Mouse (Mus musculus) forebrain, embryonic 11.5 days (tissue): Measurements from ENCODE around the gene C2. TPM values are rescaled to one million over a fixed set of nuclear protein-coding genes. Genes with fewer than 3 reads are reported as not detected.
A peak's percentile ranks its signal among the peaks of the same experiment; 100 is the strongest.

Experiments
- ATAC-seq: fragments of 200-750 bp; cut with Nextera tagmentation; replicated peaks from 2 replicates; pipeline ENCODE4 v1.8.0; 2017; ENCODE audit warnings: moderate TSS enrichment; ENCODE audit not compliant: low FRiP score
- DNase-seq: peaks from one replicate; pipeline ENCODE4 v3.0.0-alpha.2; 2017; ENCODE audit warnings: low spot score
- H3K27ac ChIP-seq: fragments of 300-500 bp; sonication (generic); 2 replicates; pipeline ENCODE4 v1.5.1; 2014; ENCODE audit warnings: low read depth, low read length
- H3K27me3 ChIP-seq: fragments of 300-500 bp; sonication (generic); 2 replicates; pipeline ENCODE4 v1.6.1; 2014; ENCODE audit warnings: mild to moderate bottlenecking, low read length, mixed read lengths; ENCODE audit not compliant: control insufficient read depth, insufficient read depth
- H3K36me3 ChIP-seq: fragments of 300-500 bp; sonication (generic); 2 replicates; pipeline ENCODE4 v1.6.1; 2014; ENCODE audit warnings: mild to moderate bottlenecking, low read length, moderate library complexity, mixed read lengths; ENCODE audit not compliant: control insufficient read depth, insufficient read depth
- H3K4me1 ChIP-seq: fragments of 300-500 bp; sonication (generic); replicated peaks from 2 replicates; pipeline ENCODE4 v1.6.1; 2014; ENCODE audit warnings: low read length, mixed read lengths; ENCODE audit not compliant: control insufficient read depth, insufficient read depth
- H3K4me2 ChIP-seq: fragments of 300-500 bp; sonication (generic); 2 replicates; pipeline ENCODE4 v1.6.1; 2014; ENCODE audit warnings: low read depth, mild to moderate bottlenecking, low read length, moderate library complexity, mixed read lengths; ENCODE audit not compliant: severe bottlenecking
- H3K4me3 ChIP-seq: fragments of 300-500 bp; sonication (generic); 2 replicates; pipeline ENCODE4 v1.5.1; 2014; ENCODE audit warnings: low read depth, low read length
- H3K9ac ChIP-seq: fragments of 300-500 bp; sonication (generic); 2 replicates; pipeline ENCODE4 v1.6.1; 2014; ENCODE audit warnings: low read length
- H3K9me3 ChIP-seq: fragments of 300-500 bp; sonication (generic); 2 replicates; pipeline ENCODE4 v1.6.1; 2016; ENCODE audit warnings: low read length, mixed read lengths; ENCODE audit not compliant: control insufficient read depth
- WGBS: fragments of 180-500 bp; shearing (Covaris S2); extraction: QIAGEN DNeasy Blood & Tissue Kit; methylation state at CpG from one replicate; pipeline ENCODE4 v1.1.7; 2014; 5-methylcytosine and 5-hydroxymethylcytosine counted together
- polyA plus RNA-seq: library from polyadenylated mRNA; unstranded; fragments of >200 nt; fragmentation: Nextera tagmentation; extraction: Ambion mirVana; gene quantifications from 2 replicates; pipeline ENCODE4 v1.2.1, GENCODE M21; 2014

Gene C2
- 1.1 and 1.7 TPM in 2 replicates for polyA plus RNA-seq

DNA sequence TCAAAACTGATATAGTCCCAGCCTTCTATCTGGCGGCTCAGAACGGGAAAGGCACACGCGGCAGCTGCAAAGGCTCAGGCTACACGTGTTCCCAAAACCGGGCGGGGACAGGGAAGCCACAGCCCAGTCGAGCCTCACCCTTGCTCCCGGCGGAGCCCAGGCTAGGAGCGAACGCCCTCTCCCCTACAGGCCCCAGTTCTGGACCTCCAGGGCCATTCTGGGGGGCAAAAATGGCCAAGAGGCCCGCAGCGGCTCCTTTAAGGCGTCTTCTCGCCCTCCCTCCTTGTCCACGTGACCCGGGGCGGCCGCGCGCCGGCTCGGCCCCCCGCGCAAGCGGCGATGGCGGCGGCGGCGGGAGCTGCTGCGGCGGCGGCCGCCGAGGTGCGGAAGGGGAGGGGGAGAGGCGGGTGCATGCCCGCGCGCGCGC, at the start of gene C2, which contains the start of gene Ehmt2:
TSS of gene C2 (minus strand) at position 106 of the 427 bp plus-strand sequence.
TSS of gene Ehmt2 (plus strand) at position 310 of the 427 bp plus-strand sequence.
- Histone ChIP-seq H3K9me3 (no peaks in the 10 kb centered on the region), H3K36me3 (peaks cover 9% of the 10 kb centered on the region; the same call in 1 of the 2 replicates), H3K27ac (peak within 1 kb of the TSS; percentile 94), H3K4me3 (peak within 1 kb of the TSS; percentile 94), H3K4me1 (peaks cover 12% of the 10 kb centered on the region), H3K27me3 (no peaks in the 10 kb centered on the region), H3K4me2 (peak within 1 kb of the TSS; percentile 98), H3K9ac (peak within 1 kb of the TSS; percentile 98)
- DNase-seq (peak; percentile 92), ATAC-seq (peak; percentile 30)
- under 1% methylated on average over 25 of the region's 44 CpGs for WGBS

DNA sequence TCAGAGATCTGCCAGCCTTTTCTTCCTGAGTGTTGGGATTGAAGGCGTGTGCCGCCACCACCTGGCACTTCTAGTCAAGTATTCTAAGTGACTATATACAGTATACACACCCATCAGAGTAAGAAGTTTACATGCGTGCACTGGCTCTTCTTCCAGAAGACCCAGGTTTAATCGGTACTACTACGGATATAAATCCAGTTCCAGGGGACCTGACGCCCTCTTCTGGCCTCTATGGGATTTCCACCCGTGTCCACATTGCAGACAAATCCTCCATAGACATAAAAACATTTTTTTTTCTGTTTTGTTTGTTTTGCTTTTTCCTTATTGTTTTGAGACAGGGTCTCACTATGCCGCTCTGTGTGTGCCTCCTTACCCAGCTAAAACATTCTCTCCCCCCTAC, 49.5 kb upstream of the C2 start:
- no peak for ATAC-seq
- Histone ChIP-seq H3K9ac (no peak overlapping the region), H3K27me3 (no peaks in the 10 kb centered on the region), H3K9me3 (no peaks in the 10 kb centered on the region), H3K36me3 (peaks cover 11% of the 10 kb centered on the region; the same call in 1 of the 2 replicates), H3K4me2 (no peak overlapping the region), H3K4me1 (peaks cover 6% of the 10 kb centered on the region; the same call in 1 of the 2 replicates), H3K27ac (no peak overlapping the region), H3K4me3 (no peak overlapping the region)
- no peak for DNase-seq
- 33% methylated on average over 8 of the region's 8 CpGs for whole genome bisulfite sequencing

DNA sequence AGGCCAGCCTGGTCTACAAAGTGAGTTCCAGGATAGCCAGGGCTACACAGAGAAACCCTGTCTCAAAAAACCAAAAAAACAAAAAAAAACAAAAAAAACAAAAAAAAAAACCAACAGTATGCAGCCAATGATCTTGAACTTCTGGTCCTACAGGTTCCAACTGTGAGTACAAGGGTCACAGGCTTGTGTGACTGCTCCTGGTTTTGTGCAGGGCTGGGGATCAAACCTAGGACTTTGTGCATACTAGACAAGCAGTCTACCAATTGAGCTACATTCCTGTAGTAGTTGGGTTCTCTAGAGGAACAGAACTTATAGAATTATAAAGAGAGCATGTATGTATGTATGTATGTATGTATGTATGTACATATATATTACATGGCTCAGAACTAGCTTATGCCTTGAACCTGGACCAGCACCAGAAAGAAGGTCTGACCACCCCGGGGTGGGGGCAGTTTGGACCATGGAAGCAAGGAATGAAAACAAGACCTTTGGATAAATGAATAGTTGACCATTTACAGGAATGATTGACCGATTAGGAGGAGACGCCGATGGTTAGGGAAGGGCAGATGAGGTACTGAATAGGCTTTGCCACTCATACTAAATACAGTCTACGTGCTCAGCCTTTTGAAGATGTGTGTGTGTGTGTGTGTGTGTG, 48.5 kb upstream of the C2 start:
- no peak overlapping the region for H3K4me2 ChIP-seq
- no peaks in the 10 kb centered on the region for H3K27me3 ChIP-seq
- DNase-seq (no peak), ATAC-seq (no peak)
- H3K4me3 ChIP-seq: no peak overlapping the region
- WGBS: 87% methylated on average over 5 of the region's 5 CpGs
- no peaks in the 10 kb centered on the region for H3K9me3 ChIP-seq
- H3K36me3 ChIP-seq: peaks cover 11% of the 10 kb centered on the region; the same call in 1 of the 2 replicates
- no peak overlapping the region for H3K27ac ChIP-seq
- peaks cover 6% of the 10 kb centered on the region; the same call in 1 of the 2 replicates for H3K4me1 ChIP-seq
- H3K9ac ChIP-seq: no peak overlapping the region

DNA sequence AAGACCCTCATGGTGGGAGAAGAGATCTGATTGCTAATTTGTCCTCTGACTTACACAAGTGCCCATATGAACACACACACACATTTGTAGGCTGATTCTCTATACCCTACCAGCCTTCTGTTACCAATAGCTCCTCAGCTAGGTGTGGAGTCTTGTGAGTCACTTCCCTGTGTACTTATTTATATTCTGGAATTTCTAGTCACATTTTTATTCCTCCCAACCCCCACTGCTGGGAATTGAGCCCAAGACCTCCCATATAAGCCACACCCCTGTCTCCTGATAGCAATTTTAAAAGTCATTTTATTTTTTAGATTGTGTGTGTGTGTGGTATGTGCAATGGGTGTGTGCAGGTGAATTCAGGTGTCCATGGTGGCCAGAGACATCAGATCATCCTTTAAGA, 46.3 kb upstream of the C2 start:
- Histone ChIP-seq H3K27me3 (no peaks in the 10 kb centered on the region), H3K9me3 (no peaks in the 10 kb centered on the region), H3K4me3 (no peak overlapping the region), H3K36me3 (peaks cover under 1% of the 10 kb centered on the region; the same call in 1 of the 2 replicates), H3K4me2 (no peak overlapping the region), H3K4me1 (no peaks in the 10 kb centered on the region), H3K9ac (no peak overlapping the region), H3K27ac (no peak overlapping the region)
- ATAC-seq: no peak
- DNase-seq: no peak

DNA sequence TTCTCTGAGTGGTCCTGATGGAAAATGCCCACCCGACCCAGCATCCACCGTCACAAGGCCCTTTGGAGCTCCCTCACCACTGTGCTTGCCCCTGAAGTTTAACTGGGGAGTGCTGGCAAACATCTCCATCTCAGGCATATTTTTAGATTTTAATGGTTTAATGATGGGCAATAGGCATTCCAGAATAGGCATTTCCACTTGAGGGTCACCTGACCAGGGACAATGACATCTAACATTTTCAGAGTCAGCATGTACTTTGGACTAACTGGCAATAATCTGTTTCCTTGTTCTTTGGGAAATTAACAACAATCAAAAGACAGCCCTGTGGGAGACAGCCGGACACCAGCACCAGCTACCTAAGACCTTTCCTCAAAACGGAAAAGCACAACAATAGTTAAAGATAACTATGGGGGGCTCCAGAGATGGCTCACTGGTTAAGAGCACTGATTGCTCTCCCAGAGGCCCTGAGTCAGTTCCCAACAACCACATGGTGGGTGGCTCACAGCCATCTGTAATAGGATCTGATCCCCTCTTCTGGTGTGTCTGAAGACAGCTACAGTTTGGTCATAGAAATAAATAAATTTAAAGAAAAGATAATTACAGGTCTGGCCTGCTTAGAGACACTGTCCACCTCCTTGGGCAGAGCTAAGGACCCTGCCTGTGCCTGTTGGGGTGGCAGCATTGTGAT, 45.2 kb upstream of the C2 start:
- DNase-seq (no peak), ATAC-seq (no peak)
- no peaks in the 10 kb centered on the region for H3K36me3 ChIP-seq
- H3K4me3 ChIP-seq: no peak overlapping the region
- H3K9me3 ChIP-seq: no peaks in the 10 kb centered on the region
- WGBS: 88% methylated on average over 4 of the region's 4 CpGs
- H3K9ac ChIP-seq: no peak overlapping the region; the same call in 1 of the 2 replicates
- H3K4me2 ChIP-seq: no peak overlapping the region
- H3K4me1 ChIP-seq: no peaks in the 10 kb centered on the region
- no peaks in the 10 kb centered on the region for H3K27me3 ChIP-seq
- H3K27ac ChIP-seq: no peak overlapping the region

DNA sequence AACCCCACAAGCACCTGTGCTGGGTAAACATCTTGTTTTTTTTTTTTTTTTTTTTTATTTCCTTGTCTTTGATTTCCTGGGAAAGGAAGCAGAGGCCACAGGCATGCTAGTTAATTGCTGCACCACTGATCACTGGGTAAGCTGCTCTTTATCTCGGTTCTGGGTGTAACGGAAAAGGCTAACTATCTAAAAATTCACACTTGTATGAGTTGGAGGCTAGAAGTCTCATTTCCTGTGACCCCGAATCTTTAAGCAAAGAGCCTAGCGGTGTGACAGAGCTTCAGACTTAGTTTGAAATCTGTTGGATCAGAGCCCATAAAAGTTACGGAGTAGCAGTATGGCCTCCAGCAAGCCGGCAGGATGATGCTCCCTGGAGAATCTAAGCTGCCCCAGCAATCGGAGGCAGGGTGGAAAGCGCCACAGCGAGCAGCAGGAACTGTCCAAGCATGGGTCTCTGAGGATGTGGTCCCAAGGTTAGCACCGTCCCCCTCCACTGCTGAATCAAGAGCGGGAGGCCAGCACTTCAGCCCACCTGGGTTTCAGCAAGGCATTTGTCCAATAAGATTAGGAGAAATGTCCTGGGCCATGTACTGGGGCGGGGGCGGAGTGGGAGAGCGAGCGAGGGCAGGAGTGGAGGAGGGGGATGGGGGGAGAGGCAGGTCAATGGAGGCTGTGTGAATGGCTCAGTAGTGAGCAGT, 43.4 kb upstream of the C2 start:
- H3K4me1 ChIP-seq: no peaks in the 10 kb centered on the region
- no peak overlapping the region for H3K27ac ChIP-seq
- WGBS: 8% methylated on average over 15 of the region's 15 CpGs
- peak overlapping the region; percentile 51 for H3K9ac ChIP-seq
- no peaks in the 10 kb centered on the region for H3K27me3 ChIP-seq
- peak; percentile 71; the same call in 1 of the 2 replicates for ATAC-seq
- H3K4me3 ChIP-seq: peak overlapping the region; percentile 22
- DNase-seq: peak; percentile 78
- H3K4me2 ChIP-seq: peak overlapping the region; percentile 43
- no peaks in the 10 kb centered on the region for H3K36me3 ChIP-seq
- H3K9me3 ChIP-seq: no peaks in the 10 kb centered on the region

DNA sequence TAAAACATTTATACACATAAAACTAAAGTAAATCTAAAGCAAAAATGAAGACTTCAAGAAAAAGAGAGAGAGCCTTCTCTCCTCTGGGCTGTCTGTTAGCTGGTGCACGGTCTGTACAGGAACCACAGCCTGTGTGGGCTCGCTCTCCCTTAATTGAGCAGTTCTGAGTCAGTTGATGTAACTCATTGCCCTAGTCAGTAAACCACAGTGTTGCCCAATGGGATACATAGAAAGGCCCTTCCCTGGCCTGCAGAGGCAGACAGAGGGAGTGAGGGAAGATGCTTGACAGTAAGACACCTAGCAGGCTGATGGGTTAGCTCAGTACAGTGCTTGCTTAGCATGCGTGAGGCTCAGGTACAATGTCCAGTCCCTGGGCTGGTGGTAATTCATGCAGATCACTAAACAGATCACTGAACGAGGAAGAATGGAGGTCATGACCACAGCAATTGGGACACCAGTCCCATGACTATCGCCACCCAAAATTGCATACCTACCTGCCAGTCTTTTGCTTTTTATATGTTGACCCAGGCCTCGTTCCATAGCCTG, 40.0 kb upstream of the C2 start:
- ATAC-seq (no peak), DNase-seq (no peak)
- H3K27ac ChIP-seq: no peak overlapping the region
- H3K9me3 ChIP-seq: no peaks in the 10 kb centered on the region
- no peaks in the 10 kb centered on the region for H3K36me3 ChIP-seq
- no peak overlapping the region for H3K4me3 ChIP-seq
- WGBS: 84% methylated on average over 6 of the region's 6 CpGs
- no peaks in the 10 kb centered on the region for H3K4me1 ChIP-seq
- H3K9ac ChIP-seq: no peak overlapping the region
- H3K4me2 ChIP-seq: no peak overlapping the region
- H3K27me3 ChIP-seq: no peaks in the 10 kb centered on the region

DNA sequence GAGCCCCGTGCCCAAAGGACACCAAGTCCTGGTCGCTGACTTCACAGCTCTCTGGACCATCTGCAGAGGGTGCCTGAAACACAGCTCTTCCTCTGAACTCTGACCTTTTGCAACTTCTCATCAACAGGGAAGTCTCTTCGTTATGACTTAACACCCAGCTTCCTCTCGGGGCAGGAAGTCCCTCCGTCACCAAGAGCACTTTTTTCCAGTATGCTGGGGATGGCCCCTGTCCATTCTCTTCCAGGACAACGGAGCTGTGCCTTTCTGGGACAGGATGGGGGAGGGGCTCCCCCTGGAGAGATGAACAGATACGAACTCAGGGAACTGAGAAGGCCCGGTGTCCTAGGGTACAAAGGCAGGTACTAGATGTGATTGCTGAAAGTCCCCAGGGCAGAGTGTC, 36.8 kb upstream of the C2 start:
- H3K27me3 ChIP-seq: no peaks in the 10 kb centered on the region
- DNase-seq (no peak), ATAC-seq (no peak)
- H3K27ac ChIP-seq: no peak overlapping the region
- H3K36me3 ChIP-seq: no peaks in the 10 kb centered on the region
- H3K9ac ChIP-seq: no peak overlapping the region
- H3K4me3 ChIP-seq: no peak overlapping the region
- no peak overlapping the region for H3K4me2 ChIP-seq
- H3K4me1 ChIP-seq: 0 out of 2 replicates have a peak, but pooled peaks cover 4% of the 10 kb centered on the region
- WGBS: 56% methylated on average over 8 of the region's 8 CpGs
- H3K9me3 ChIP-seq: no peaks in the 10 kb centered on the region
